Mouse (Mus musculus): Measurements from ENCODE around the gene Smarcc1.

GRCm38 (mm10) chr9:110071011-110071410 is 46.5 kb upstream of the Smarcc1 start:
- TF ChIP-seq UBTF (IDR thresholded peaks at IDR 0.05; ENCODE audit: borderline replicate concordance, insufficient read depth, low read depth, low read length) = no peak
- no peak for TF ChIP-seq TAL1 (IDR thresholded peaks at IDR 0.05; ENCODE audit: low read length)
- TF ChIP-seq CTCF (IDR thresholded peaks at IDR 0.05 in 2 of 3, conservative IDR thresholded peaks at IDR 0.05 in 1 of 3; ENCODE audit: control insufficient read depth in 1 of 3, insufficient read depth in 1 of 3, low read depth in 2 of 3, low read length in 3 of 3, poor library complexity in 1 of 3, severe bottlenecking in 1 of 3) = no peak
- TF ChIP-seq MXI1 (IDR thresholded peaks at IDR 0.05; ENCODE audit: low read depth, low read length) = no peak
- TF ChIP-seq NRF1 (IDR thresholded peaks at IDR 0.05; ENCODE audit: insufficient read depth, low read depth, low read length, poor library complexity, severe bottlenecking) = no peak
- no peak for TF ChIP-seq MAZ (IDR thresholded peaks at IDR 0.05; ENCODE audit: low read depth, low read length)
- no peak for TF ChIP-seq POLR2AphosphoS2 (IDR thresholded peaks at IDR 0.05; ENCODE audit: low read length)
